18 mouse cellular contexts compared by ENCODE assay signal in genomic region chr1:119383916-119384315, GRCm38 (mm10). TPM values are rescaled to one million over a fixed set of nuclear protein-coding genes. Genes with fewer than 3 reads are reported as not detected.
A peak's percentile ranks its signal among the peaks of the same experiment; 100 is the strongest.
DNase-seq lines count a peak whose midpoint lies in the region; ATAC-seq and TF ChIP-seq lines count a peak whose summit lies in the region.
"Had no signal": no experiment of that assay in that cellular context is flagged by ENCODE, and none has a peak within 500 bp of the region (broad histone marks: within the 10 kb centered on the region; RNA-seq: fewer than 3 reads in every experiment).

No protein-coding gene starts in this region.

- DNase-seq in brain, embryonic 14.5 days (ENCODE audit: low read depth): peak; percentile 86
- DNase-seq in forebrain, embryonic 14.5 days (ENCODE audit: low spot score): peak; percentile 81
- peak; percentile 68 to 75 for DNase-seq in layer of hippocampus, adult 2 months (ENCODE audit: low spot score in 2 of 2)
- DNase-seq in left cerebral cortex, postnatal 25 days (ENCODE audit: low spot score in 2 of 2): peak; percentile 61 to 77
- DNase-seq in thymus, postnatal 10 days (ENCODE audit: low spot score in 2 of 2): no peak
- DNase-seq in adrenal gland, postnatal 10 days: no peak
- DNase-seq in adrenal gland, postnatal 14 days: no peak
- no peak for DNase-seq in yolk sac, embryonic 10.5 days (ENCODE audit: low spot score)
- DNase-seq: cerebellum, postnatal 14 days; gastrocnemius, postnatal 25 days; heart, postnatal 10 days; lung, postnatal 10 days; spleen, adult 18-20 months had no signal

- H3K4me3 ChIP-seq in forebrain, embryonic 14.5 days (ENCODE audit: low read depth, low read length): no peak overlapping the region
- no peak overlapping the region for H3K4me3 ChIP-seq in layer of hippocampus, adult 2 months
- H3K4me3 ChIP-seq: embryonic facial prominence, embryonic 13.5 days; limb, embryonic 15.5 days; midbrain, embryonic 13.5 days had no signal

- no peaks in the 10 kb centered on the region for H3K27me3 ChIP-seq in forebrain, embryonic 14.5 days (replicated peaks; ENCODE audit: control insufficient read depth, insufficient read depth, low read length)
- H3K27me3 ChIP-seq: limb, embryonic 15.5 days; midbrain, embryonic 13.5 days had no signal

- H3K9me3 ChIP-seq in forebrain, embryonic 14.5 days (replicated peaks; ENCODE audit: control insufficient read depth, low read length): no peaks in the 10 kb centered on the region
- H3K9me3 ChIP-seq: embryonic facial prominence, embryonic 13.5 days; limb, embryonic 15.5 days; midbrain, embryonic 13.5 days had no signal

- no peak for TF ChIP-seq CTCF in brain, embryonic 14.5 days (IDR thresholded peaks at IDR 0.05; ENCODE audit: borderline replicate concordance, extremely low read depth, insufficient read depth, insufficient read length)
- no peak for TF ChIP-seq CTCF in layer of hippocampus, adult 2 months (conservative IDR thresholded peaks at IDR 0.05)

- no peaks in the 10 kb centered on the region for H3K36me3 ChIP-seq in forebrain, embryonic 14.5 days (ENCODE audit: control insufficient read depth, insufficient read depth, low read length)
- H3K36me3 ChIP-seq: embryonic facial prominence, embryonic 13.5 days; limb, embryonic 15.5 days; midbrain, embryonic 13.5 days had no signal

- H3K4me1 ChIP-seq in forebrain, embryonic 14.5 days (ENCODE audit: control insufficient read depth, insufficient read depth, low read length): peaks cover 2% of the 10 kb centered on the region

- H3K27ac ChIP-seq in forebrain, embryonic 14.5 days (ENCODE audit: low read depth, low read length): peak overlapping the region; percentile 22; the same call in 1 of the 2 replicates
- no peak overlapping the region for H3K27ac ChIP-seq in layer of hippocampus, adult 2 months
- H3K27ac ChIP-seq: embryonic facial prominence, embryonic 13.5 days; kidney, postnatal 0 days; limb, embryonic 15.5 days; midbrain, embryonic 13.5 days had no signal

- ATAC-seq in forebrain, embryonic 14.5 days: peak; percentile 40; the same call in 1 of the 2 replicates
- ATAC-seq: midbrain, embryonic 13.5 days had no signal

- TF ChIP-seq POLR2A in brain, embryonic 14.5 days (IDR thresholded peaks at IDR 0.05; ENCODE audit: borderline replicate concordance, extremely low read depth, insufficient read depth, insufficient read length, poor library complexity, severe bottlenecking): no peak

- H3K9ac ChIP-seq in forebrain, embryonic 14.5 days (ENCODE audit: low read length): no peak overlapping the region
- H3K9ac ChIP-seq: embryonic facial prominence, embryonic 13.5 days; limb, embryonic 15.5 days; midbrain, embryonic 13.5 days had no signal

- 43% methylated on average over 10 of the region's 10 CpGs for WGBS in forebrain, embryonic 14.5 days

- H3K4me2 ChIP-seq in forebrain, embryonic 14.5 days (ENCODE audit: low read length): no peak overlapping the region
- H3K4me2 ChIP-seq: embryonic facial prominence, embryonic 13.5 days; limb, embryonic 15.5 days; midbrain, embryonic 13.5 days had no signal

- intact Hi-C loops in left cerebral cortex, postnatal 25 days (cut with DNase I): no loop called here

RNA-seq across cellular contexts. Expression of gene Inhbb, which starts 38.1 kb away (rescaled TPM):
- polyA plus RNA-seq in brain, embryonic 14.5 days (2012; rRNA removed): 6.0 and 7.4 TPM in 2 replicates
- polyA plus RNA-seq in forebrain, embryonic 14.5 days (2014; fragmentation: Nextera tagmentation; extraction: Ambion mirVana): 3.9 and 4.2 TPM in 2 replicates
- total RNA-seq in layer of hippocampus, adult 2 months (2021): 1 to 10 TPM; 5.9 to 7.8 TPM
- 1 to 10 TPM; 4.6 to 5.8 TPM for total RNA-seq in left cerebral cortex, postnatal 25 days (2021)
- total RNA-seq in adrenal gland, postnatal 10 days (2021): 1 to 10 TPM; 5.5 to 7.7 TPM
- 2.1 and 2.2 TPM in 2 replicates for total RNA-seq in adrenal gland, postnatal 14 days (2021)
- total RNA-seq: neutrophil, adult 5-6 weeks had no signal

Comparison
In these comparisons a context has a peak if more than half of its experiments do, and no peak if none do; other contexts are left out.
1. DNase-seq: peak in brain, embryonic 14.5 days (single experiment), forebrain, embryonic 14.5 days (single experiment), layer of hippocampus, adult 2 months (2 of 2) and left cerebral cortex, postnatal 25 days (2 of 2); none in thymus, postnatal 10 days (0 of 2), adrenal gland, postnatal 10 days (single experiment), adrenal gland, postnatal 14 days (single experiment) and yolk sac, embryonic 10.5 days (single experiment).